Mouse (Mus musculus) brown adipose tissue, adult 24 weeks (tissue): ENCODE results near the gene Hoxb7. TPM values are rescaled to one million over a fixed set of nuclear protein-coding genes. Genes with fewer than 3 reads are reported as not detected.
A peak's percentile ranks its signal among the peaks of the same experiment; 100 is the strongest.

ENCODE experiments used
- H3K27ac ChIP-seq: fragments of 200-500 bp; replicated peaks from 2 replicates; pipeline ENCODE4 v1.5.1; 2012; ENCODE audit warnings: low read depth, mild to moderate bottlenecking, low read length
- H3K4me1 ChIP-seq: fragments of 200-500 bp; 2 replicates; pipeline ENCODE4 v1.6.1; 2012; ENCODE audit warnings: low read length, mixed read lengths; ENCODE audit not compliant: control insufficient read depth, insufficient read depth, insufficient read length
- H3K4me3 ChIP-seq: fragments of 200-500 bp; 2 replicates; pipeline ENCODE4 v1.5.1; 2012; ENCODE audit warnings: low read depth, mild to moderate bottlenecking, low read length, moderate library complexity; ENCODE audit not compliant: insufficient read depth
- polyA plus RNA-seq: library from polyadenylated mRNA; stranded (reverse); fragments of >200 nt; gene quantifications from 2 replicates; pipeline ENCODE4 v1.2.4, GENCODE M21; 2012; ENCODE audit not compliant: missing spikeins, insufficient read depth, insufficient read length

Hoxb7 gene
- polyA plus RNA-seq, 1 experiment, result 2.1 TPM

- Histone ChIP-seq H3K4me1 (no peaks in the 10 kb centered on the region), H3K4me3 (no peak overlapping the region), H3K27ac (no peak overlapping the region)
Measured at GRCm38 (mm10) chr11:96263636-96264389, 22.6 kb upstream of the Hoxb7 start.

DNA sequence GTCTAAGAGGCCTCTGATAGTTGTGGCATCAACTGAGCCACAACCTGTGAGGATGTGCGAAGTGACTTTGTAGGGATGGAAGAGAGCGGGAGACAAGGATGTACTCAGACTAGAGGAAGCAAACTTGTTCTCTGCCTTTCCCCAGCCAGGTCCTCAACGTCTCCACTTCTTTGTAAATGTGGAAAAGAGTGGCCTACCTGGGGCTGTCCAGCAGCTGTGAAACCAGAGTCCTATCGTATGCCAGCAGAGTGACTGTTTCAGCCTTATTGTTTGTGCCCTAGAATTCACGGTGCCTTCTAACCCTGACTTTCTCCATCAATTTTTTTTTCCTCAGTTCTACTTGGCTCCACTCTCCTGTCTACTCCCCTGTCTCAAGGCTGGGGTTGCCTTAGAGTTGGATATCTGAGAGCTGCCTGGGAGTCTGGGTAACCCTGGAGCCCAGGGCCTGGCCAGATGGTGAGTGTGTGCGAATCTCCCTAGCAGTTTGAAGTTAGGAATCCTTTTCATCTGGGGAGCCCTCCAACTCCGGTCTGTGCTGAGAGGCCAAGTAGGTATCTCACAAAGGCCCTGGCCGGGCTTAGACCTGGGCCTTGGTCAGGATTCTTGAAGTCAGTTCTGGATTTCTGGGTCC is 21.9 kb upstream of the Hoxb7 start:
- H3K27ac ChIP-seq, result no peak overlapping the region
- H3K4me3 ChIP-seq, result no peak overlapping the region
- H3K4me1 ChIP-seq, result no peaks in the 10 kb centered on the region

DNA sequence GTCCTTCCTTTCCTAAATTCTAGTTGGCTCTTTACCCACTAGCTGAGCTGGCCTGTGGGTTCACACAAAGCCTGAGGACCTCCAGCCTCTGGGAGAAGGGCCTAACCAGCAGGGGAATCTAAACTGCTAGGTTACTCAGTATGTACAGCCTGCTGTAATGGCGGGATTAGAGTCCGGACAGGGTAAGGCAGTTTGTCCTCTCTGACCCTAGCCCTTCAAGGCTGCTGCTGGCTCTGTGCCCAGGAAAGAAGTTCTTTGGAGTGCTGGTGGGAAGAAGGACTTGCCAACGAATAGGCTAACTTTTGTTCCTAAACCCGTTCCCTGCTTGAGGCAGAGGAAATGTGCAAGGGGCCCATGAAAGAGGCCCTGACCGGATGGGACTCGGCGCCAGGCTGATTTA is 20.5 kb upstream of the Hoxb7 start:
- H3K27ac ChIP-seq, result no peak overlapping the region
- H3K4me3 ChIP-seq, result no peak overlapping the region
- H3K4me1 ChIP-seq, result no peaks in the 10 kb centered on the region

- H3K4me1 ChIP-seq, result no peaks in the 10 kb centered on the region
- H3K4me3 ChIP-seq, result no peak overlapping the region
- H3K27ac ChIP-seq, result no peak overlapping the region
Measured at GRCm38 (mm10) chr11:96267021-96267920, 19.2 kb upstream of the Hoxb7 start.

GRCm38 (mm10) chr11:96268031-96268745 is 18.2 kb upstream of the Hoxb7 start:
- Histone ChIP-seq H3K27ac (no peak overlapping the region), H3K4me3 (no peak overlapping the region), H3K4me1 (no peaks in the 10 kb centered on the region)

- H3K4me1 ChIP-seq, result no peaks in the 10 kb centered on the region
- no peak overlapping the region for H3K27ac ChIP-seq
- H3K4me3 ChIP-seq, result no peak overlapping the region
Measured at GRCm38 (mm10) chr11:96269869-96270268, 16.6 kb upstream of the Hoxb7 start.

GRCm38 (mm10) chr11:96270996-96271540 is 15.4 kb upstream of the Hoxb7 start, which contains the start of gene Hoxb9:
TSS of gene Hoxb9 (plus strand) at chr11:96271457.
- H3K27ac ChIP-seq, result no peak within 1 kb of the TSS

GRCm38 (mm10) chr11:96271541-96272011 is 14.8 kb upstream of the Hoxb7 start:
- H3K4me1 ChIP-seq, result no peaks in the 10 kb centered on the region
- peak overlapping the region; percentile 54 for H3K4me3 ChIP-seq
- H3K27ac ChIP-seq, result no peak overlapping the region

More at GRCm38 (mm10) chr11:96270996-96271540, 15.4 kb upstream of the Hoxb7 start, which contains the start of gene Hoxb9:
- Histone ChIP-seq H3K4me3 (peak within 1 kb of the TSS; percentile 54), H3K4me1 (no peaks in the 10 kb centered on the region)

- Histone ChIP-seq H3K4me3 (peak overlapping the region; percentile 54), H3K27ac (no peak overlapping the region)
Measured at GRCm38 (mm10) chr11:96272024-96272921, 14.2 kb upstream of the Hoxb7 start.

DNA sequence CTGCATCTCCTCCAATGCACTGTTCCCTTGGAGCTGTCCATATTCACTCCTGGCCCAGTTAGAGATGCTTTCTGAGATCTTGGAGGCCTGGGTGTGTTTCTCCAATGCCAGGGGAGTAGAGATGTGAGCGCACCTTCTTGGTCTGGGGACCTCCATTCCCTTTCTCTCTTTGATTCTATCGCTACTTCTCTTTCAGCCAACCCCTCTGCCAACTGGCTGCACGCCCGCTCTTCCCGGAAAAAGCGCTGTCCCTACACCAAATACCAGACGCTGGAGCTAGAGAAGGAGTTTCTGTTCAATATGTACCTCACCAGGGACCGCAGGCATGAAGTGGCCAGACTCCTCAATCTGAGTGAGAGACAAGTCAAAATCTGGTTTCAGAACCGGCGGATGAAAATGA is 12.0 kb upstream of the Hoxb7 start:
- no peak overlapping the region for H3K4me3 ChIP-seq
- H3K27ac ChIP-seq, result no peak overlapping the region
- H3K4me1 ChIP-seq, result no peaks in the 10 kb centered on the region

More at GRCm38 (mm10) chr11:96272024-96272921, 14.2 kb upstream of the Hoxb7 start:
- H3K4me1 ChIP-seq, result no peaks in the 10 kb centered on the region

GRCm38 (mm10) chr11:96275896-96276295 is 10.5 kb upstream of the Hoxb7 start:
- Histone ChIP-seq H3K27ac (no peak overlapping the region), H3K4me3 (no peak overlapping the region), H3K4me1 (no peaks in the 10 kb centered on the region)

- H3K4me3 ChIP-seq, result peak overlapping the region; percentile 40
- H3K27ac ChIP-seq, result no peak overlapping the region
Measured at GRCm38 (mm10) chr11:96277151-96278044, 9.0 kb upstream of the Hoxb7 start.

GRCm38 (mm10) chr11:96278324-96278723 is 8.1 kb upstream of the Hoxb7 start:
- peak overlapping the region; percentile 2 for H3K4me3 ChIP-seq
- no peaks in the 10 kb centered on the region for H3K4me1 ChIP-seq
- H3K27ac ChIP-seq, result no peak overlapping the region

More at GRCm38 (mm10) chr11:96277151-96278044, 9.0 kb upstream of the Hoxb7 start:
- H3K4me1 ChIP-seq, result no peaks in the 10 kb centered on the region
